Mouse (Mus musculus): Measurements from ENCODE around the gene Cd5l. TPM values are rescaled to one million over a fixed set of nuclear protein-coding genes. Genes with fewer than 3 reads are reported as not detected.
"Not testable (repeated sequence)": the region's sequence is repeated elsewhere in the genome, so short reads cannot be mapped to it uniquely, and the experiment has no call there.

The Cd5l gene
- 0.05 TPM in 1 of 2 replicates, not detected in the other for polyA plus RNA-seq (2012; rRNA removed)

- DNase-seq, result no peak
- Histone ChIP-seq H3K4me3 (replicated peaks; ENCODE audit: insufficient read depth, low read depth, low read length) (no peak within 1 kb of the TSS), H3K27me3 (ENCODE audit: control insufficient read depth, insufficient read depth, low read length) (no peaks in the 10 kb centered on the region), H3K4me1 (ENCODE audit: control insufficient read depth, insufficient read depth, low read length) (no peaks in the 10 kb centered on the region), H3K27ac (ENCODE audit: insufficient read depth, low read length) (no peak within 1 kb of the TSS)
- TF ChIP-seq CTCF (IDR thresholded peaks at IDR 0.05; ENCODE audit: borderline replicate concordance, insufficient read depth, low read depth, low read length) (no peak), POLR2A (IDR thresholded peaks at IDR 0.05; ENCODE audit: borderline replicate concordance, insufficient read depth, low read length) (no peak)
Observed at GRCm38 (mm10) chr3:87357581-87357980, at the start of gene Cd5l. Gene Cd5l, plus strand, starts transcription at chr3:87357881.

GRCm38 (mm10) chr3:87309922-87310321 is 47.8 kb upstream of the Cd5l start:
- DNase-seq, result no peak
- Histone ChIP-seq H3K4me3 (replicated peaks; ENCODE audit: insufficient read depth, low read depth, low read length) (no peak overlapping the region), H3K4me1 (ENCODE audit: control insufficient read depth, insufficient read depth, low read length) (no peaks in the 10 kb centered on the region), H3K27ac (ENCODE audit: insufficient read depth, low read length) (no peak overlapping the region), H3K27me3 (ENCODE audit: control insufficient read depth, insufficient read depth, low read length) (no peaks in the 10 kb centered on the region)
- no peak for TF ChIP-seq POLR2A (IDR thresholded peaks at IDR 0.05; ENCODE audit: borderline replicate concordance, insufficient read depth, low read length)
- no peak for TF ChIP-seq CTCF (IDR thresholded peaks at IDR 0.05; ENCODE audit: borderline replicate concordance, insufficient read depth, low read depth, low read length)
- WGBS, result 85% methylated on average over 2 of the region's 2 CpGs

GRCm38 (mm10) chr3:87322557-87322956 is 35.1 kb upstream of the Cd5l start:
- no peaks in the 10 kb centered on the region for H3K27me3 ChIP-seq (ENCODE audit: control insufficient read depth, insufficient read depth, low read length)
- no peak overlapping the region for H3K27ac ChIP-seq (ENCODE audit: insufficient read depth, low read length)
- TF ChIP-seq POLR2A (IDR thresholded peaks at IDR 0.05; ENCODE audit: borderline replicate concordance, insufficient read depth, low read length), result no peak
- TF ChIP-seq CTCF (IDR thresholded peaks at IDR 0.05; ENCODE audit: borderline replicate concordance, insufficient read depth, low read depth, low read length), result no peak
- WGBS, result 49% methylated on average over 4 of the region's 4 CpGs
- H3K4me3 ChIP-seq (replicated peaks; ENCODE audit: insufficient read depth, low read depth, low read length), result no peak overlapping the region
- DNase-seq, result no peak
- no peaks in the 10 kb centered on the region for H3K4me1 ChIP-seq (ENCODE audit: control insufficient read depth, insufficient read depth, low read length)

- H3K27ac ChIP-seq (ENCODE audit: insufficient read depth, low read length), result no peak overlapping the region
- DNase-seq, result no peak
- H3K27me3 ChIP-seq (ENCODE audit: control insufficient read depth, insufficient read depth, low read length), result no peaks in the 10 kb centered on the region
- no peak overlapping the region for H3K4me3 ChIP-seq (replicated peaks; ENCODE audit: insufficient read depth, low read depth, low read length)
- 12% methylated on average over 3 of the region's 3 CpGs for WGBS
- TF ChIP-seq CTCF (IDR thresholded peaks at IDR 0.05; ENCODE audit: borderline replicate concordance, insufficient read depth, low read depth, low read length), result no peak
- TF ChIP-seq POLR2A (IDR thresholded peaks at IDR 0.05; ENCODE audit: borderline replicate concordance, insufficient read depth, low read length), result no peak
- H3K4me1 ChIP-seq (ENCODE audit: control insufficient read depth, insufficient read depth, low read length), result no peaks in the 10 kb centered on the region
Observed at GRCm38 (mm10) chr3:87323778-87324177, 33.9 kb upstream of the Cd5l start.

- TF ChIP-seq CTCF (IDR thresholded peaks at IDR 0.05; ENCODE audit: borderline replicate concordance, insufficient read depth, low read depth, low read length), result no peak
- no peak for TF ChIP-seq POLR2A (IDR thresholded peaks at IDR 0.05; ENCODE audit: borderline replicate concordance, insufficient read depth, low read length)
- Histone ChIP-seq H3K27me3 (ENCODE audit: control insufficient read depth, insufficient read depth, low read length) (no peaks in the 10 kb centered on the region), H3K27ac (ENCODE audit: insufficient read depth, low read length) (no peak overlapping the region), H3K4me1 (ENCODE audit: control insufficient read depth, insufficient read depth, low read length) (no peaks in the 10 kb centered on the region), H3K4me3 (replicated peaks; ENCODE audit: insufficient read depth, low read depth, low read length) (no peak overlapping the region)
- 51% methylated on average over 5 of the region's 5 CpGs for WGBS
- DNase-seq, result no peak
Observed at GRCm38 (mm10) chr3:87337899-87338298, 19.8 kb upstream of the Cd5l start.

DNA sequence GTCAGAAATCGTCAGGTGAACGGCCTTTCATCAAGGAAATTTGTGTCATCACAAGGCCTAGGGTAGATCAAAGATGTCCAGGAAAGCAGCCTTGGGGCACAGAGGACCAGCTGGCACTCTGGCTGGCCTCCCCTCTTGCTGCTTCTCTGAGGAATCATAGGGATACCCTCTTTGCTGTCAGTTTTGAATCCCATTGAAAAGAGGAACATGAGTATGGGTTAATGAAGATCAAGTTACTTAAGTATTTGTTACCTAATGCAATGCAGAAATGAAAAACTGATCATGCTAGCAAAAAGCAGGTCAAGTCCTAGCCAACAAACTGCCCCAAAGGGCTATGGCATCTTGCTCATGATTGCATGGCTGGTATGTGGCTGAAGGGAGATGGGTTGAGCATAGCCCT is 6.7 kb upstream of the Cd5l start:
- H3K4me3 ChIP-seq (replicated peaks; ENCODE audit: insufficient read depth, low read depth, low read length); H3K27me3 ChIP-seq (ENCODE audit: control insufficient read depth, insufficient read depth, low read length); H3K27ac ChIP-seq (ENCODE audit: insufficient read depth, low read length); DNase-seq; H3K4me1 ChIP-seq (ENCODE audit: control insufficient read depth, insufficient read depth, low read length): not testable (repeated sequence)
- WGBS, result 75% methylated on average over 2 of the region's 2 CpGs

GRCm38 (mm10) chr3:87359215-87359614 is 1.5 kb downstream of the Cd5l start:
- Histone ChIP-seq H3K4me3 (replicated peaks; ENCODE audit: insufficient read depth, low read depth, low read length) (no peak overlapping the region), H3K27ac (ENCODE audit: insufficient read depth, low read length) (no peak overlapping the region), H3K27me3 (ENCODE audit: control insufficient read depth, insufficient read depth, low read length) (no peaks in the 10 kb centered on the region), H3K4me1 (ENCODE audit: control insufficient read depth, insufficient read depth, low read length) (no peaks in the 10 kb centered on the region)
- TF ChIP-seq POLR2A (IDR thresholded peaks at IDR 0.05; ENCODE audit: borderline replicate concordance, insufficient read depth, low read length) (no peak), CTCF (IDR thresholded peaks at IDR 0.05; ENCODE audit: borderline replicate concordance, insufficient read depth, low read depth, low read length) (no peak)
- DNase-seq, result no peak

DNA sequence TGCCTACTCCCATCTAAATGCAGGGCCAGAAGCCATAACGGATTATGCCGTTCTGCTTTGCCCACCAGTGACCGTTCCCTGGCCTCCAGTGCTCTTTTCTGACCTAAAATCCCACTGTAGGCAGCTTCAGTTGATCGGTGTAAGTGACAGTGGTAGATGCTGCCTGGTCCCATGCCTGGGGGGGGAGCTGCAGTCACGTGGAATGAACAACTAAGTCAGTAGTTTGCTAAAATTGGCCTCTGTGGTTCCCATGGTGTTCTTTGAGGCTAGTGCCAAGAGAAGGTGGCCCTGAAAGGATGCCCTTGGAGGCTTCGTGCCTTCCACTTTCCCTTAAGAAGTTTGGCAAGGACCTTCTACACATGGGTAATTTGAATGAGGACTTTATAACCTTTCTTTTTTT is 2.8 kb downstream of the Cd5l start:
- no peak for DNase-seq
- H3K27ac ChIP-seq (ENCODE audit: insufficient read depth, low read length), result no peak overlapping the region
- H3K4me1 ChIP-seq (ENCODE audit: control insufficient read depth, insufficient read depth, low read length), result no peaks in the 10 kb centered on the region
- no peaks in the 10 kb centered on the region for H3K27me3 ChIP-seq (ENCODE audit: control insufficient read depth, insufficient read depth, low read length)
- TF ChIP-seq POLR2A (IDR thresholded peaks at IDR 0.05; ENCODE audit: borderline replicate concordance, insufficient read depth, low read length) (no peak), CTCF (IDR thresholded peaks at IDR 0.05; ENCODE audit: borderline replicate concordance, insufficient read depth, low read depth, low read length) (no peak)
- no peak overlapping the region for H3K4me3 ChIP-seq (replicated peaks; ENCODE audit: insufficient read depth, low read depth, low read length)
- WGBS, result 51% methylated on average over 6 of the region's 6 CpGs

DNA sequence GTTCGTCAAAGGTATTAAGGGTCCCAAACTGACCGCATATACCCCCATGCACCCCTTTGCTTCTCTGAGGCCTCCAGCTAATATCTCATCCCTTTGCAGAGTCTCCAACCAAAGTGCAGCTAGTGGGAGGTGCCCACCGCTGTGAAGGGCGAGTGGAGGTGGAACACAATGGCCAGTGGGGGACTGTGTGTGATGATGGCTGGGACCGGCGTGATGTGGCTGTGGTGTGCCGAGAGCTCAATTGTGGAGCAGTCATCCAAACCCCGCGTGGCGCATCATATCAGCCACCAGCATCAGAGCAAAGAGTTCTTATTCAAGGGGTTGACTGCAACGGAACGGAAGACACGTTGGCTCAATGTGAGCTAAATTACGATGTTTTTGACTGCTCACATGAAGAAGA is 8.0 kb downstream of the Cd5l start:
- H3K4me3 ChIP-seq (replicated peaks; ENCODE audit: insufficient read depth, low read depth, low read length), result no peak overlapping the region
- TF ChIP-seq CTCF (IDR thresholded peaks at IDR 0.05; ENCODE audit: borderline replicate concordance, insufficient read depth, low read depth, low read length), result no peak
- no peak for TF ChIP-seq POLR2A (IDR thresholded peaks at IDR 0.05; ENCODE audit: borderline replicate concordance, insufficient read depth, low read length)
- 88% methylated on average over 14 of the region's 14 CpGs for WGBS

More for the DNA sequence above, 8.0 kb downstream of the Cd5l start:
- Histone ChIP-seq H3K27me3 (ENCODE audit: control insufficient read depth, insufficient read depth, low read length) (no peaks in the 10 kb centered on the region), H3K4me1 (ENCODE audit: control insufficient read depth, insufficient read depth, low read length) (no peaks in the 10 kb centered on the region), H3K27ac (ENCODE audit: insufficient read depth, low read length) (no peak overlapping the region)
- no peak for DNase-seq

Measured in cerebellum, adult 2 months (tissue).